Mouse (Mus musculus) ovary, postnatal 36 days (tissue): ENCODE results near the gene Mfsd4b1.

Source experiments
- DNase-seq: peaks from one replicate; pipeline ENCODE4 v3.0.0; 2022; ENCODE audit warnings: low spot score, mixed read lengths

Mfsd4b1 gene

DNA sequence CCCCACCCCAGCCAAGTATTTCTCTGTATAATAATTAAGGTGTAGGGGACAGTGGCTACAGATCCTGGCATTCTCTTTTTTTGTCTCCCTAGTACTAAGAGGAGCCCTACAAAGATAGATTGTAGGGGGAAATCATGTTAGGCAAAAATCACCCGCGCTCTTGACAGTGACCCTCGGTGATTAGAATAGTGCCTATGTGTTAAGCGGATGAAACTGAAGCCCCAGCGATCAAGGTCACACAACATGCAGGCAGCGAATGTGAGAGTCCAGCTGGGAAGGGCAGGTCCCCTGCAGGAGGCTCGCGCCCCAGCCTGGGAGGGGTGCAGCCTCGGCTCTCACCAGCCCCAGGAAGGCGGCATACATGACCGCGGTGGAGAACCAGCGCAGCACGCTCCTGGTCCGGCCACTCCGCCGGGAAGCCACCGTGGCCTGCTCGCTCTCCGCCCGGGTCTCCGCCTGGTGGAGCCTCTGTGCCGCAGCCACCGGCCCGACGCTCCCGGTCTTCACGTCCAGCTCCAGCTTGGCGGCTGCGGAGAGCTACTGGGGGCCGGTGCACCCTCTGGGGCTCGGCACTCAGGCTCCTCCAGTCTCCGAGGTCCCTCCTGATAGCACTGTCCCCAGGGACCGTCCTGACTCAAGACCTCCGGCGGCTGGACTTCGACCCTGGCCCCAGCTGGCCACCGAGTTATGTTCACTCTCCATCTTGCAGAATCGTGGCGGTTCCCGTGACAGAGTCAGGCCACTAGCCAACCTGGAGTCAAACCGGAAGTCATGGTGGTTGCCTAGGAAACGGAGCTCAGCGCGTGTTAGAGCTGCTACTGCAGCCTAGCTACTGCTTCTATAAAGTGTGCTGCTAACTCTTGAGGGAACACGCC is at the start of gene Mfsd4b1:
Gene Mfsd4b1 (minus strand): TSS at position 715 of the 875 bp plus-strand sequence.
- peak; percentile 75 for DNase-seq

DNA sequence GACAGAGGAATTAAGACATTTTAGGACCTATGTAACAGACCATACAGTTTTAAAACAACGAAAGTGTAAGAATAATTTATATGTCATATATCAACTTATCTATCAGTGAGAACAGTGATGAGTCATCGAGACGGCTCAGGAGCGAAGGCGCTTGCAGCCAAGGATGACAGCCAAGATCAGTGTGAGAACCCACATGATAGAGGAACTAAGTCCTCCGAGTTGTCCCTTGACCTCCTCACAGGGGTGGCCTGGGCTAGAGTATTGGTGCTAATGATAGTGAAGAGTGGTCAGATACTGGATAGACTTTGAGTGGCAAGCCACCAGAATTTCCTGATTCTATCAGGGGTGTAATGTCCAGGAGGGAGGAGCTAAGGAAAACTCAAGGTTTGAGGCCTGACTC is 48.5 kb upstream of the Mfsd4b1 start:
- no peak for DNase-seq

DNA sequence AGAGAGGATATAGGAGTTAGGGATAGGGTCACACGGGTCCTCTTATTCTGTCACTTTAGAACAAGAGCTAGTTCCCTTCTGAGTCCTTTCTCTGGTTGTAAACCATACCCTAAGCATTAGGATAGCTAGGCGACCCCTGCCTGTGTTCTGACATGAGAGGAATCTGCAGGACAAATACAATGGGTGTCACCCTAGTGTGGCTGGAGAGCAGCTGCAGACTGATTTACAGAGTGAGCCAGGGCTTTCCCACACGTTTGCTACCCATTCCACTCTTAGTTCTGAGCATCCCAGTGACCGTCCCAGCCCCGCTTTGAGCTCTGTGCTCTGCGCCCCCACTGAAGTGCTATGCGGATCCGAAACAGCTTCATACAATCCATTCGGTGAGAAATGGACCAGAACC is 45.6 kb upstream of the Mfsd4b1 start:
- no peak for DNase-seq

DNA sequence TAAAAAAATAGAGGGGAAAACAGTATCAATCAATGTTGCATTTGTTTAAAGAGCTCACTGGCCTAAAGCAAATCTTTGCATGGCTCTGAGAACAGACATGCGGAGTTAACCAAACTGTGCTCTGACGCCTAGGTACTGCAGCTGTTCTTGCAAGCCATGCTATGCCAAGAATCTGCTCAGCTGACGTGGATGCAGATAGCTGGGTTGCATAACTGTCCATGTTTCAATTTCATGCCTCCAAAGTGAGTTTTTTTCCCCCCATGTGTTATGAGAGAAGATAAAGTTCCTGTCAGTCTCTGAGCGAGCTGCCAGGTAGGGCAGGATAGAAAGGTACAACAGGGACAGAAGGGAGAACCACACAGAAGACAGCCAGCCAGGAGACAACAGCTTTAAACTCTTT is 44.2 kb upstream of the Mfsd4b1 start:
- DNase-seq, result no peak

DNA sequence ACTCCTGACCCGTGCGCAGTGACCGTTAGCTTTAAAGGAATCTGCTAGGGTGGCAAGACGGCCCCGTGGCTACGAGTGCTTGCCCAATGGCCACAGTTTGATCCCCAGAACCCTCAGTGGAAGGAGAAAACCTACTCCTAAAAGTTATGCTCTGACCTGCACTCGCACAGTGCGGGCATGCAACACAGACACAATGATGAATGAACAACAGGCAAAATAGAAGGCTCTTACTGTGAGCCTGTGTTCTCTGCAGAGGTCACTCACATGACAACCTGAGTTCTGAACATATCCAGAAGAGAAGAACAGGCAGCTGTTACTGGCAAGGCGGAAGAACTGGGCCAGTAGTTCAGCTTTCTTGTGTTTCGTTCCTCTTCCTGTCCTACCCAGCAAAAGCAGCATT is 43.5 kb upstream of the Mfsd4b1 start:
- no peak for DNase-seq

DNA sequence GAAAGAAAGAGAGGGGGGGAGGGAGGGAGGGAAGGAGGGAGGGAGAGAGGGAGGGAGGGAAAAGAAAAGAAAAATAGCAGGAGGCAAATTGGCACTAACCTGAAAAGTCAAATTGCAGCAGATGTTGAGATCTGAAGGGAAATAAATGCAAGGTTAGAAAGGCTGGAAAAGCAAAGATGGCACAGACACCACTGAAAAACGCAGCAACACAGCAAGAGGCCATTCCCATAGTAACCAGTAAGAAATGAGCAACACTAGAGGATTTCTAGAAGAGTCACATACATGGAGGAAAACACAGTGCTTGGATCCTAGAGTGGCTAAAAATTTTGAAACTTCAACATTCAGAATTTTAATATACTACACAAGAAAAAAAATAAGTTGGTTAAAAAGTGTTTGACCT is 42.5 kb upstream of the Mfsd4b1 start:
- no peak for DNase-seq

DNA sequence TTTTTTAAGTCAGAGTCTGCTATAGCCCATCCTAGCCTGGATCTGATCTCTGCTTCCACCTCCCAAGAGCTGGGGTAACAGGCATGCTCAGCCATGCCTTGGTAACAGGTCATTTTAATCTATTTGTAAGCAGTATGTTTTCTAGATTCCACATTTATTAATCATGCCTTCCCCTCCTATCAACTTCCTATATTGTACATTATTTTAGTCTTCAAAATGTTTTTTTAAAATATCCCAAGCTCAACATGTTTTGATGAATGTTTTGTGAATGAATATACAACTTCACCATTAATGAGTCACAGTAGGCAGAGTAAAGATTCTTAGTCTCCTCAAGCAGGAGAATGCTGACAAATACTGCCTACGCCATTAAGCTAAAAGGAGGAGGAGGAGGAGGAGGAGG is 42.0 kb upstream of the Mfsd4b1 start:
- no peak for DNase-seq

DNA sequence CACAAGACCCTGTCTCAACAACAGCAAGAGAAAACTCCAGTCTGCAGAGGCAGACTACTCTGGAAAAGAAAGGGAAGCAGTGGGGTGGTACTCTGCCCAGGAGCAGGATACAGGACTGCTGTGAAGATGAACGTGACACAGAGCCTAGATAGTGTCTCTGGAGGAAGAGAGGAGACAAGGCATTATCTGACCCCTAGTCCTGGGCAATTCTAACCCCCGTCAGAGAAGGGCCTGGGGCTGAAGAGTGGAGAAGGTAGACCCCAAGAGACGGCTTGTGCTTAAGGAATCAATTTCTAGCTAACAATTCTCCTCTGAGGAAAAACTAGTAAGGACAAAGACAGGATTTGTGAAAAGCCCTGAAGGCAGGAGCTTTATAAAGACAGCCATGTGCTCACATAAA is 40.3 kb upstream of the Mfsd4b1 start:
- no peak for DNase-seq

DNA sequence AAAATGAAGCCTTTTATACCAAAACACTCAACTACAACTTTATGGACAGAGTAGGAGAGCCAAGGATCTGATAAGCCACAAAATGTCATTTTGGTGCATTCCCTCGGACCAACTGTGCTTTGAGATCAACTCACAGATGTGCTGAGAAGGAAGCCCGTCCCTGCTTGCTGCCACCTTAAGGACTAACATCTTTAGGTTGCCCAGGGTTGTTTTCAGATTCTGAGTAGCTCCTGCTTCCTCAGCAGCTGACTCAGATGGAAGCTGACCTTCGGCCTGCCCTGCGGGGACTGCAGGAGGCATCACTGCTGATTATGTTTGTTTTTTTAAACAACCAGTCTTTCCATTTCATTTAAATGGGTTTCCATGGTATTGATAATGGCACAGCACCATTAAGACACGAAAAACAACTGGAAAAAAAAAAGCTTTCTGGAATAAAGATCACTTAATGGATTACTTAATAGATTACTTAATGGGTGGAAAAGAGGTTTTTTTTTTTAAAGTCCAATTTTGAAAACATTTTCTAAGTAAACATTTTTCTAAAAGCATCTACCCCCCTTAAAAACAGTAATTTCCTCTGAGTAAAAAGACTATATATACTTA is 38.3 kb upstream of the Mfsd4b1 start:
- no peak for DNase-seq

DNA sequence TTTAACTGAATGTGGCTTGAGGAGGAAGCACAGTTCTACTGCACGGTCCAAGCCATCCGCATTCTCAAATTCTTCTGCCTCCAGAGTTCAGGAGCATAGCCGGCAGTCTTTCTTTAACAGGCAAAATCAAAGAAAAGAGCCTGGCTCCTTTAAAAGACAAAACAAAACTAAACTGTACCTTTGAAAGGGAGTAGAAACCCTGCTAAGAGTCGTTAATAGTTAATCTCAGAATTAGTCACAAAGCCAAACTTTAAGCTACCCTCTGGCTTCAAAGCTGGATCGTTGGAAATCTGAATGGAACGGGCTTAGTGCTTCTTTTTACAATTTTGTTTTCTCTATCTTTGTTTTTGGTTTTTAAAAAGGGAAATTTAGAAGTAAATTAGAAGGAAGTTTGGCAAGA is 37.7 kb upstream of the Mfsd4b1 start:
- DNase-seq, result no peak

DNA sequence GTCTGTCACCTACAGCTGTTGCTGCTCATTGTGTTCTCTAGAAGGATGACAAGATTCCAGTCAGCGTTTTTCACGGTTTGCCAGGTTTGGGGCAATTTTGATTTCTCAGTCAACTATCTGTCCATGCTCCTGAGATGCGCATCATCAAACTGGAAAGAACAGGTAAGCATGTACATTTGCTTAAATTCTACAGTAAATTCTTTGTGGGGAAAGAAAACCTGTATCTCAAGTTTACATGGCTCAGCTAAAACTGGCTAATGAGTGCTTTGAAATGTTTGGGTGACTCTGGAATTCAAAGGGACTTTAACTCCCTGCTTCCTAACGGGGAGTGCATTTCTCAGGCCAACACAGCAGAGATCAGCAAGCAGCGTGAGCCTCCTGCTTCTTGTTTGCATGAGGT is 36.9 kb upstream of the Mfsd4b1 start:
- no peak for DNase-seq

DNA sequence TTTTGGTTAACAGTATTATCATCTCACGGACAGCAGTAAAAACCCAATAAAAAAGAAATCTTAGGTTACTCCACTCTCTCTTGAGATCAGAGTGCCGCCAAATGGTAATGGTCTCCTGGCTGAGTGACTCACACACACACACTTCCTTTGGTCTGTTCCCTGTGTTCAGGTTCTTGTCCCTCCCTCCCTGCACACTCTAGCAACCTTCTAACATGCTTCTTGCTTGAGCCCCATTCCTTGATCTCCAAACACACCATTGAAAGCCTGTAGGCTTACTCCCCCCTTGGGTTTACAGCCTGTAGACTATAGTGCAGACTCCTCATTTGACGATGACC is 33.7 kb upstream of the Mfsd4b1 start:
- DNase-seq, result no peak

DNA sequence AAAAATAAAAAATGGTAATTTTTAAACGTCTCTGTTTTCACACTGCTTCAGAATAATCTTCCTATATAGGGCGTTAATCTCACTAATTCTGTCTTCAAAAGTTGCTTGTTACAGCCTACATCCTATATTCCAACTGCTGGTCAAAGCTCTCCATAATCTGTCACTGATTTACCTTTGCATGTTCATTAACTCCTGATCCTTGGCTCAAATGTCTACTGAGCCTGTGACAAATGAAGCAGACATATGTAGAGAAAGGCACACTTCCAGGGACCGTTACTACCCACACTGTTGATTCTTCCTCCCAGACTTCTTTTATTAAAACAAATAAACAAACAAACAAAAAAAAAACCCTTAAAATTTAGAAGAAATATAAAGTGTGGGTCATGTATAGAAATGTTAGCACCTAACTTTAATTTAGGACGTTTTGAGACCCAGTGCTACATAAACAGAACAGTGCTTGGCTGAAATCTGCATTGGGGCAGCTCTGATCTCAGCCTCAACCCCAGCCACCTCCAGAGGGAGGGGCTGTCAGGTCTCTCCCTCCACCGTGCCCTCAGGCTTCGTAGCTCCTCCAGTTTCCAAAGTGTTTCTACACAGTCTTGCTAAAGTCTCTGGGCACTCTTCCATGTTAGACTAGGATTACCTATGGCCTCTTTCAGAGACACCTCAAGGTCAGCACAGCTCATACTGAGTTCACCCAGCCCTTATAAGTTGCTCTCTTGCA is 33.2 kb upstream of the Mfsd4b1 start:
- DNase-seq, result no peak

DNA sequence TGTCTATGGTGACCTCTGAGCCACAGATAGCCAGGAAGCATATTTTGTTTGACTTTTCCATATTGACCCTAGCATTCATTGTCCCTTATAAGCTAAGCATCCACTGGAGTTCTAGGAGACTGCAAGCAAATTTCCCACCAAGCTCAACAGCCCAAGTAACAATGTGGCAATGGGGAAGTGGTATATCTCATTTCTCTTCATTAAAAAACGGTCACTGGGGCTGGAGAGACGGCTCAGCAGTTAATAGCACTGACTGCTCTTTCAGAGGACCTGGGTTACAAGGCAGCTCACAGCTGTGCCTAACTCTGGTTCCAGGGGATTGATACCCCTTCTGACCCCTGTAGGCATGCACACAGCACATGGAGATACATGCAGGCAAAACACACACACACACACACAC is 32.5 kb upstream of the Mfsd4b1 start:
- no peak for DNase-seq

DNA sequence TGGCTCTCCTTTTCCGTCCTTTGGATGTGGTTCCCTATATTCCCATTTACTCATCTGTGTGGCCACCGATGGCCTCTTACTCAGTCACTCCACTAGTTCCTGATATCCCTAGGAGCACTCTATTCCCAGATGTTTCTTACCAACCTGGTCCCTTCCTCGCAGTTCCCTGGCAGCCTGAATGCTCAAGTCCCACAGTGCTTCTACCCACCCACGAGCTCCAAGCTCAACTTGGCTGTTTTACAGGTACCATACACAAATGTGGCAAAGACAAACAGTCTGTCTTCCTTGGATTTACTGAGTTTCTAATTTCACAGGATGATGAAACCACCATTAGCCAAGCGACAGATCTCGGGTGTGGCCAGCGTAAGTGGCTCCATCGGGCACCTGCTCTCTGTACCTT is 29.4 kb upstream of the Mfsd4b1 start:
- no peak for DNase-seq

DNA sequence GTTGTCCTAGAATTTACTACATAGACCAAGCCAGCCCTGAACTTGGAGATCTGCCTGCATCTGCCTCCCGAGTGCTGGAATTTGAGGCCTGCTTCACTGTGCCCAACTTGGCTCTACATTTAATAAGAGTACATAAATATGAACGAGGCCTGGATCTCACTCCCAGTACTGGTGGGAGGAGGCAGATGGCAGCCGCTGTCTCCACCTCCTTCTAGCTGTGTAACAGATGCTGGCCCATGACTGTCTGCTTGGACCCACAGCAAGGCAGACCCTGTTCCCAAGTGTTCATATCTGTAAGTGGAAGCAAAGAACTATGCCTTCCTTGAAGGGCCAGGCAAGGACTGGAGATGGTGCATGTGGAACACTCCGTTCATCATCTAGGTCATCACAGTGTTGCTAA is 28.8 kb upstream of the Mfsd4b1 start:
- DNase-seq, result no peak

DNA sequence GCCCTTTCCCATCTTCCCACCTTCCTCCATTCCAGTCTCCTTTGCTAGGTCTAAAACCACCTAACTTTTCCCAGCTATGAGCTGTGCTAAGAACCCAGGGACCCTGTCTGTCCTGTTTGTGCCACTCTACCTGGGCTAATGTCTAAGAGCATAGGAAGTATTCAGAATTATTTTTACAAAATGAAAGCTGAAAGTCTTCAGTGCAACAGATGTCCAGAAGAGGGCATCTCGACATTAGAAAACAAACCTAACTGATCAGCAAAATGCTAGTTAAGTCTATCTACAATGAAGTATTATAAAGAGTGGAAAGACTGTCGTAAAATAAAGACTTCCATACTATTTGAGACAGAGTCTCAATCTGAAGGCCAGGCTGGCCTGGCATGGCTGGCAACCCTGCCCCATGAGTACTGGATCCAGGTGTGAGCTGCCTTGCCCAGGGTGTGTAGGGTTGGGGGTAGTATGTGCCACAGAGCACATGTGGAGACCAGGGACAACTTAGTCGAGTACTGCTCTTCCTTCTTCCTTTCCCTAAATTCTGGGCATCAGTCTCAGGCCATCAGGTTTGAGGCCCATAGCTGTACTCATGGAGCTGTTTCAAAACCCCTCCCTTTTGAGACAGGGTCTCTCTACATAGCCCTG is 28.3 kb upstream of the Mfsd4b1 start:
- no peak for DNase-seq

DNA sequence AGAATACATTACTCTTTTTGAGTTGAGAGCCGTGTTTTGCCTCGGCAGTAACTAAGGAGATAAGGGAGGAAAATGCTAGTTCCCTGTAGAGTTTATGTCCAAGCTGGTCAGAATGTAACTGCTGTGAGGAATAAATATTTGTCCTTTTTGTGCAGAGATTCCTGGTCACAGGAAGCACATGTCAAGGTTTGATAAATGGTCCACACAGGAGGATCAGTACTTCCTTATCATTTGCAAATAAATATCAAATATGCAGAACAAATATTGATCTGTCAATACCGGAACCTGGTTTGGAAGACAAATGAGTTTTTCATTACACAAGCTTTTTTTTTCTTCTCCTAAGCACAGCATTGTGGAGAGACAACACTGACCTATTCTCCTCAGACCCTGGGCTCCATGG is 26.9 kb upstream of the Mfsd4b1 start:
- DNase-seq, result no peak

DNA sequence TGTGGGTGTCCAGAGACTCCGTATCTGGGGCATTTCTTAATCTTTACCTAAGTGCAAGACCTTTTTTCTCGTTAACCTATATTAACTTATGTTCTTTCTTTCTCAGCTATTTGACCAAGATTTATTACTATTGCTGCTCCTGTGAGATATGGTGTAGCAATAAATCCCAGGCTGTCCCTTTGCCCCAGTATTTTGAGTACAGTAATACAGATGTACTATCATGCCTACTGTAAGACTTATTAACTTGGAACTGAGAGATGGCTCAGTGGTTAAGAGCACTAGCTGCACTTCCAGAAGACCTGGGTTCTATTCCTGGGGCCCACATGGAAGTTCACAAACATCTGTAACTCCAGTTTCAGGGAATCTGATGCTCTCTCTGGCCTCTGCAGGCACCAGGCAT is 25.7 kb upstream of the Mfsd4b1 start:
- DNase-seq, result no peak

DNA sequence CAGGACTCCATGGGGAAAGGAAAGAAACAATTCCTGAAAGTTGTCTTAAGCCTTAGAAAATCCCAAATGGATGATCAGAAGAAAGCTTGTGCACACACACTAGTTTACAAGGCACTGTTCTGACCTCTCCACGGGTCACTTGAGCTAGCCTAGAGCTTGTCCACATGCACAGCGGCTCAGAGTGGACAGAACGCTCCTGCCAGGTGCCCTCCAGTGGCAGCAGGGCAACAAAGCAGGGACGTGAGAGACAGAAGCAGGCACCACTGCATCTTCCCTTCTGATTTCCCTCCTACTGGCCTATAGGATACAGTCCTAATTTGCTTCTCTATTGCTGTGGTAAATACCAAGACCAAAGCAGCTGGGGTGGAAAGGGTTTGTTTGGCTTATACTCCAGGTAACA is 16.3 kb upstream of the Mfsd4b1 start:
- no peak for DNase-seq

DNA sequence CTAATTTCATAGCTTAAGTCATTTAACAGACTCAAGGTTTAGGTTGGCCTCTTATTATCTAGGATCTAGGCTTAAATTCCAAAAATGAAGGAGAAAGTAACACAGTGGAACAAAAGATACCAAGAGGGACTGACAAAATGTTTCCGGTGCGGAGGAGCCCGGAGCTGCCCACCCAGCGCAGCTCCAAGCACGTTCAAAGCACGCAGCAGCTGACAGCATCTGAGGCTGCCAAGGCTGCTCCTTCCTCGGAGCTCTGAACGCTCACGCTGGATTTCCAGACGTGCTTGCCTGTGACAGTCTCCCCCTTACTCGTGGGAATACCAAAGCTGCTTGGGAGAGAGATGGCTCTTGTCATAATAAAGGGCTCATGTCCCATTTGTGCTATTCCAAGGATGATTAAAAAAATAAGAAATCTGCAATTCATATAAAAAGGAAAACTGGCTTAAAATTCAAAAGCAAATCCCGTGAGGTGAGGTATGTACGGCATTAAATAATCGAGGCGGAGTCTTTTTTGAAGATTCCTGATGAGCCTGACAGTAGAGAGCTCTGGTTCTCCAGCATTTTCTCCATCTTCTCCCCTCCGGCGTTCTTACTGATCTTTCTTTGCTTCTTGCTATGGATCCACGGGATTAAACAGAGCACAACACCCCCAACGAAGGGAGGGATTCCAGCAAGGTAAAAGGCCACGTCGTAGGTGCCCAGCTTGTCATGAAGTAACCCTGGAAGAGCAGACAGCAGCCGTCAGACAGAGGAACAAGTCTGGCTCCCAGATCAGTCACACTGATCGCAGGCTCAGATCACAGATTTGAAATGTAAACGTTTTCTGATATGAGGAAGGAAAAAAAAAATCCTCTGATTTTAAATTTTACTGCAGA is 11.9 kb upstream of the Mfsd4b1 start:
- no peak for DNase-seq

DNA sequence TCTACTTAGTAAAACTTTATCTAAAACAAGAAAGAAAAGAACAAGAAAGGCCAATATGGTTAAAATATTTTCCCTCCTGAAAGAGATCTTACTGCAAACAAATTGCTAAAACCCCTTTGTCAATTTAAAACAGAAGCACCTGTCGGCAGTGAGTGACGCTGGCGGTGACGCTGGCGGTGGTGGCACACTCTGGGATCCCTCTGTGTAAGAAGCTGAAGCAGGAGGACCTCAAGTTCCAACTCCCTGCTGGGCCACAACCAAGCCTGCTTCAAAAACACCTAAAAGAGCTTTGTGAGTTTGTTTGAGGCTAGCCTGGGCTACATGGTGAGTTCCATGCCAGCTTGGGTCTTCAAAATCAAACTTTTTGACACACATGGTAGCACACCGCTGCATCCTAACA is 9.9 kb upstream of the Mfsd4b1 start:
- no peak for DNase-seq
